ENCODE assay signal across 11 mouse cellular contexts in the genomic region with DNA sequence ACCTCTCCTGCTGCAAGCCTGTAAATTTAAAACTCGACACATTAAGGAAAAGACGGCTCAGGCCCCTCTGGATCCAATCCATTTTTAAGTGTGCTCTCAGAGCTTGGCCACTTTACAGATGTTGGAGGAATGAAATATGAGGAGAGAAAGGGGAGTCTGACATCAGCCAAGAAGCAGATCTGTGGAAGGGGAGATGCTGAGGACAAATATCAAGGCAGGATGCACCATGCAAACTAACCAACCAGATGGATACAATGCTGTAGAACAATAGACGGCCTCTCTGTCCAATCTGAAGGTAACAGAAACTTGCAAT.
DNase-seq lines count a peak whose midpoint lies in the region; ATAC-seq and TF ChIP-seq lines count a peak whose summit lies in the region.
"Had no signal": no experiment of that assay in that cellular context is flagged by ENCODE, and none has a peak within 500 bp of the region (broad histone marks: within the 10 kb centered on the region; RNA-seq: fewer than 3 reads in every experiment).

No protein-coding gene starts in this region.

- ATAC-seq in midbrain, postnatal 0 days (ENCODE audit: low FRiP score): no peak
- no peak for ATAC-seq in forebrain, embryonic 14.5 days
- no peak for ATAC-seq in limb, embryonic 11.5 days (ENCODE audit: insufficient number of reproducible peaks, low FRiP score, low TSS enrichment, low read depth)
- peak; percentile 5; the same call in 1 of the 2 replicates for ATAC-seq in neural tube, embryonic 15.5 days (ENCODE audit: low FRiP score)
- no peak for ATAC-seq in erythroid progenitor cell, adult 5-6 weeks (replicated peaks; ENCODE audit: low FRiP score, poor library complexity, severe bottlenecking)
- no peak for ATAC-seq in inflammation-experienced regulatory T-cells, adult 6 months

- DNase-seq in midbrain, embryonic 10.5 days (ENCODE audit: low spot score): no peak
- no peak for DNase-seq in midbrain, postnatal 0 days (ENCODE audit: low spot score)
- no peak for DNase-seq in forebrain, embryonic 14.5 days (ENCODE audit: low spot score)
- no peak for DNase-seq in limb, embryonic 11.5 days (ENCODE audit: low spot score)
- DNase-seq in cerebellum, adult 11-12 months: no peak
- DNase-seq: heart, postnatal 14 days; layer of hippocampus, adult 9-11 months; thymus, postnatal 4 days had no signal

- no peak overlapping the region for H3K4me2 ChIP-seq in midbrain, postnatal 0 days (ENCODE audit: low read depth, low read length, poor library complexity, severe bottlenecking)
- peak overlapping the region; percentile 8; the same call in 1 of the 2 replicates for H3K4me2 ChIP-seq in forebrain, embryonic 14.5 days (ENCODE audit: low read length)
- no peak overlapping the region for H3K4me2 ChIP-seq in limb, embryonic 11.5 days (ENCODE audit: low read depth, severe bottlenecking)
- H3K4me2 ChIP-seq in neural tube, embryonic 15.5 days: no peak overlapping the region

- H3K27me3 ChIP-seq in midbrain, embryonic 10.5 days (ENCODE audit: low read depth, poor library complexity, severe bottlenecking): no peaks in the 10 kb centered on the region
- H3K27me3 ChIP-seq in midbrain, postnatal 0 days (ENCODE audit: insufficient read depth, low read length): no peaks in the 10 kb centered on the region
- H3K27me3 ChIP-seq in forebrain, embryonic 14.5 days (replicated peaks; ENCODE audit: control insufficient read depth, insufficient read depth, low read length): no peaks in the 10 kb centered on the region
- H3K27me3 ChIP-seq in limb, embryonic 11.5 days (ENCODE audit: control insufficient read depth, insufficient read depth, low read length): no peaks in the 10 kb centered on the region
- H3K27me3 ChIP-seq in neural tube, embryonic 15.5 days (replicated peaks): no peaks in the 10 kb centered on the region

- H3K9me3 ChIP-seq in midbrain, embryonic 10.5 days (replicated peaks): no peaks in the 10 kb centered on the region
- no peaks in the 10 kb centered on the region for H3K9me3 ChIP-seq in midbrain, postnatal 0 days (ENCODE audit: low read length)
- no peaks in the 10 kb centered on the region for H3K9me3 ChIP-seq in forebrain, embryonic 14.5 days (replicated peaks; ENCODE audit: control insufficient read depth, low read length)
- H3K9me3 ChIP-seq in limb, embryonic 11.5 days (ENCODE audit: control insufficient read depth, low read length): no peaks in the 10 kb centered on the region
- no peaks in the 10 kb centered on the region for H3K9me3 ChIP-seq in neural tube, embryonic 15.5 days (replicated peaks)

- peaks cover 88% of the 10 kb centered on the region for H3K4me1 ChIP-seq in midbrain, embryonic 10.5 days
- H3K4me1 ChIP-seq in midbrain, postnatal 0 days (ENCODE audit: insufficient read depth, low read length): peaks cover 3% of the 10 kb centered on the region; the same call in 1 of the 2 replicates
- peaks cover 53% of the 10 kb centered on the region for H3K4me1 ChIP-seq in forebrain, embryonic 14.5 days (ENCODE audit: control insufficient read depth, insufficient read depth, low read length)
- H3K4me1 ChIP-seq in limb, embryonic 11.5 days (ENCODE audit: control insufficient read depth, insufficient read depth, low read length): peaks cover 14% of the 10 kb centered on the region
- H3K4me1 ChIP-seq in neural tube, embryonic 15.5 days: peaks cover 16% of the 10 kb centered on the region

- H3K27ac ChIP-seq in midbrain, embryonic 10.5 days (replicated peaks): peak overlapping the region; percentile 85
- H3K27ac ChIP-seq in midbrain, postnatal 0 days (ENCODE audit: low read depth, low read length): no peak overlapping the region
- H3K27ac ChIP-seq in forebrain, embryonic 14.5 days (ENCODE audit: low read depth, low read length): peak overlapping the region; percentile 69
- H3K27ac ChIP-seq in limb, embryonic 11.5 days (replicated peaks; ENCODE audit: low read depth, low read length): peak overlapping the region; percentile 30; the same call in 1 of the 2 replicates
- peak overlapping the region; percentile 24; the same call in 1 of the 2 replicates for H3K27ac ChIP-seq in neural tube, embryonic 15.5 days (replicated peaks)

- no peak for TF ChIP-seq CTCF in midbrain, postnatal 0 days (IDR thresholded peaks at IDR 0.05)

- H3K36me3 ChIP-seq in midbrain, embryonic 10.5 days: no peaks in the 10 kb centered on the region
- H3K36me3 ChIP-seq in midbrain, postnatal 0 days (ENCODE audit: insufficient read depth, low read length): no peaks in the 10 kb centered on the region
- no peaks in the 10 kb centered on the region for H3K36me3 ChIP-seq in forebrain, embryonic 14.5 days (ENCODE audit: control insufficient read depth, insufficient read depth, low read length)
- no peaks in the 10 kb centered on the region for H3K36me3 ChIP-seq in limb, embryonic 11.5 days (ENCODE audit: control insufficient read depth, insufficient read depth, low read length)
- H3K36me3 ChIP-seq in neural tube, embryonic 15.5 days: no peaks in the 10 kb centered on the region

- H3K9ac ChIP-seq in midbrain, postnatal 0 days (replicated peaks; ENCODE audit: low read length, poor library complexity, severe bottlenecking): no peak overlapping the region
- H3K9ac ChIP-seq in forebrain, embryonic 14.5 days (ENCODE audit: low read length): no peak overlapping the region
- H3K9ac ChIP-seq in limb, embryonic 11.5 days (ENCODE audit: low read length): no peak overlapping the region
- H3K9ac ChIP-seq in neural tube, embryonic 15.5 days (replicated peaks): no peak overlapping the region

- 37% methylated on average over 3 of the region's 3 CpGs for WGBS in midbrain, embryonic 10.5 days
- WGBS in midbrain, postnatal 0 days: 18% methylated on average over 3 of the region's 3 CpGs
- WGBS in forebrain, embryonic 14.5 days: 18% methylated on average over 3 of the region's 3 CpGs
- WGBS in limb, embryonic 11.5 days: 18% methylated on average over 3 of the region's 3 CpGs
- WGBS in neural tube, embryonic 15.5 days: 26% methylated on average over 3 of the region's 3 CpGs

- peak overlapping the region; percentile 36; the same call in 1 of the 2 replicates for H3K4me3 ChIP-seq in midbrain, embryonic 10.5 days
- no peak overlapping the region for H3K4me3 ChIP-seq in midbrain, postnatal 0 days (ENCODE audit: low read depth, low read length)
- H3K4me3 ChIP-seq in forebrain, embryonic 14.5 days (ENCODE audit: low read depth, low read length): no peak overlapping the region
- H3K4me3 ChIP-seq in limb, embryonic 11.5 days (ENCODE audit: low read depth, low read length): no peak overlapping the region
- H3K4me3 ChIP-seq in neural tube, embryonic 15.5 days (replicated peaks): no peak overlapping the region
